Mouse (Mus musculus): ENCODE data around the gene Smyd5. TPM values are rescaled to one million over a fixed set of nuclear protein-coding genes. Genes with fewer than 3 reads are reported as not detected.
A peak's percentile ranks its signal among the peaks of the same experiment; 100 is the strongest.

The Smyd5 gene
- polyA plus RNA-seq, 1 experiment from 2014 or later, result 31.6 TPM

GRCm38 (mm10) chr6:85419150-85419549 is 12.6 kb upstream of the Smyd5 start:
- Histone ChIP-seq H3K9me3 (replicated peaks) (no peaks in the 10 kb centered on the region), H3K4me3 (replicated peaks) (no peak overlapping the region), H3K36me3 (no peaks in the 10 kb centered on the region), H3K27ac (no peak overlapping the region), H3K4me1 (replicated peaks) (no peaks in the 10 kb centered on the region), H3K4me2 (no peak overlapping the region), H3K9ac (no peak overlapping the region), H3K27me3 (peaks cover 48% of the 10 kb centered on the region)
- DNase-seq (no peak), ATAC-seq (ENCODE audit: low read depth) (no peak)
- WGBS (ENCODE audit: insufficient replicate concordance), result 63% methylated on average over 2 of the region's 2 CpGs

- no peak within 1 kb of the TSS for H3K9ac ChIP-seq
- DNase-seq (no peak), ATAC-seq (ENCODE audit: low read depth) (no peak)
- H3K27ac ChIP-seq, result no peak within 1 kb of the TSS
- no peaks in the 10 kb centered on the region for H3K36me3 ChIP-seq
- no peak within 1 kb of the TSS for H3K4me3 ChIP-seq (replicated peaks)
- no peaks in the 10 kb centered on the region for H3K9me3 ChIP-seq (replicated peaks)
- WGBS (ENCODE audit: insufficient replicate concordance), result 22% methylated on average over 28 of the region's 28 CpGs
- no peaks in the 10 kb centered on the region for H3K4me1 ChIP-seq (replicated peaks)
- H3K27me3 ChIP-seq, result peaks cover 60% of the 10 kb centered on the region
- no peak within 1 kb of the TSS for H3K4me2 ChIP-seq
Observed at GRCm38 (mm10) chr6:85423836-85424379, 7.9 kb upstream of the Smyd5 start, which contains the start of gene Noto. TSS of gene Noto (plus strand) at chr6:85423886.

- H3K27ac ChIP-seq, result peak overlapping the region; percentile 16; the same call in 1 of the 2 replicates
- ATAC-seq (ENCODE audit: low read depth) (peak; percentile 32; the same call in 1 of the 2 replicates), DNase-seq (no peak)
- H3K9ac ChIP-seq, result peak overlapping the region; percentile 79
- WGBS (ENCODE audit: insufficient replicate concordance), result 44% methylated on average over 8 of the region's 8 CpGs
- no peaks in the 10 kb centered on the region for H3K9me3 ChIP-seq (replicated peaks)
- H3K27me3 ChIP-seq, result peaks cover 22% of the 10 kb centered on the region
- peak overlapping the region; percentile 92 for H3K4me2 ChIP-seq
- no peaks in the 10 kb centered on the region for H3K36me3 ChIP-seq
- peak overlapping the region; percentile 83 for H3K4me3 ChIP-seq (replicated peaks)
- peaks cover 31% of the 10 kb centered on the region for H3K4me1 ChIP-seq (replicated peaks)
Observed at GRCm38 (mm10) chr6:85431274-85431841, 431 bp upstream of the Smyd5 start.

- peaks cover 31% of the 10 kb centered on the region for H3K4me1 ChIP-seq (replicated peaks)
- WGBS (ENCODE audit: insufficient replicate concordance), result 49% methylated on average over 5 of the region's 5 CpGs
- H3K4me2 ChIP-seq, result peak overlapping the region; percentile 92; the same call in 1 of the 2 replicates
- peaks cover 5% of the 10 kb centered on the region; the same call in 1 of the 2 replicates for H3K27me3 ChIP-seq
- 0 out of 2 replicates have a peak overlapping the region, but pooled peaks have one; percentile 25 for H3K27ac ChIP-seq
- no peak overlapping the region; the same call in 1 of the 2 replicates for H3K9ac ChIP-seq
- peaks cover 12% of the 10 kb centered on the region for H3K36me3 ChIP-seq
- no peaks in the 10 kb centered on the region for H3K9me3 ChIP-seq (replicated peaks)
- H3K4me3 ChIP-seq (replicated peaks), result no peak overlapping the region
- ATAC-seq (ENCODE audit: low read depth), result no peak
- no peak for DNase-seq
Observed at GRCm38 (mm10) chr6:85433865-85434264, 2.1 kb downstream of the Smyd5 start.

GRCm38 (mm10) chr6:85436204-85436603 is 4.4 kb downstream of the Smyd5 start:
- Histone ChIP-seq H3K4me3 (replicated peaks) (no peak overlapping the region), H3K27me3 (no peaks in the 10 kb centered on the region), H3K4me2 (no peak overlapping the region), H3K9ac (no peak overlapping the region), H3K4me1 (replicated peaks) (peaks cover 31% of the 10 kb centered on the region), H3K27ac (no peak overlapping the region), H3K9me3 (replicated peaks) (no peaks in the 10 kb centered on the region), H3K36me3 (peaks cover 35% of the 10 kb centered on the region)
- no peak for DNase-seq
- no peak for ATAC-seq (ENCODE audit: low read depth)
- 59% methylated on average over 1 of the region's 1 CpGs for WGBS (ENCODE audit: insufficient replicate concordance)

- Histone ChIP-seq H3K4me1 (replicated peaks) (peaks cover 27% of the 10 kb centered on the region), H3K27ac (no peak overlapping the region), H3K4me2 (no peak overlapping the region), H3K9ac (no peak overlapping the region), H3K9me3 (replicated peaks) (no peaks in the 10 kb centered on the region), H3K27me3 (no peaks in the 10 kb centered on the region), H3K36me3 (peaks cover 40% of the 10 kb centered on the region), H3K4me3 (replicated peaks) (no peak overlapping the region)
- no peak for ATAC-seq (ENCODE audit: low read depth)
- 80% methylated on average over 5 of the region's 6 CpGs for WGBS (ENCODE audit: insufficient replicate concordance)
- no peak for DNase-seq
Observed at GRCm38 (mm10) chr6:85436631-85437030, 4.8 kb downstream of the Smyd5 start.

- Histone ChIP-seq H3K9ac (no peak overlapping the region), H3K4me2 (no peak overlapping the region), H3K36me3 (peaks cover 83% of the 10 kb centered on the region), H3K9me3 (replicated peaks) (no peaks in the 10 kb centered on the region), H3K4me1 (replicated peaks) (no peaks in the 10 kb centered on the region), H3K27me3 (no peaks in the 10 kb centered on the region), H3K4me3 (replicated peaks) (no peak overlapping the region), H3K27ac (no peak overlapping the region)
- 74% methylated on average over 4 of the region's 4 CpGs for WGBS (ENCODE audit: insufficient replicate concordance)
- ATAC-seq (ENCODE audit: low read depth), result no peak
- no peak for DNase-seq
Observed at GRCm38 (mm10) chr6:85441142-85441541, 9.4 kb downstream of the Smyd5 start.

GRCm38 (mm10) chr6:85443488-85444233 is 11.9 kb downstream of the Smyd5 start:
- H3K4me2 ChIP-seq, result no peak overlapping the region
- no peaks in the 10 kb centered on the region for H3K27me3 ChIP-seq
- H3K4me3 ChIP-seq (replicated peaks), result no peak overlapping the region
- no peak overlapping the region for H3K9ac ChIP-seq
- ATAC-seq (ENCODE audit: low read depth), result no peak
- no peaks in the 10 kb centered on the region for H3K9me3 ChIP-seq (replicated peaks)
- H3K36me3 ChIP-seq, result peaks cover 90% of the 10 kb centered on the region
- no peak for DNase-seq
- no peak overlapping the region for H3K27ac ChIP-seq
- H3K4me1 ChIP-seq (replicated peaks), result no peaks in the 10 kb centered on the region
- WGBS (ENCODE audit: insufficient replicate concordance), result 75% methylated on average over 3 of the region's 3 CpGs

GRCm38 (mm10) chr6:85444266-85444965 is 12.6 kb downstream of the Smyd5 start:
- no peak for DNase-seq
- H3K36me3 ChIP-seq, result peaks cover 85% of the 10 kb centered on the region
- ATAC-seq (ENCODE audit: low read depth), result no peak
- H3K27me3 ChIP-seq, result no peaks in the 10 kb centered on the region
- H3K9me3 ChIP-seq (replicated peaks), result no peaks in the 10 kb centered on the region
- H3K4me1 ChIP-seq (replicated peaks), result 0 out of 2 replicates have a peak, but pooled peaks cover under 1% of the 10 kb centered on the region
- no peak overlapping the region for H3K27ac ChIP-seq
- H3K4me2 ChIP-seq, result no peak overlapping the region
- 75% methylated on average over 8 of the region's 8 CpGs for WGBS (ENCODE audit: insufficient replicate concordance)
- H3K4me3 ChIP-seq (replicated peaks), result no peak overlapping the region
- no peak overlapping the region for H3K9ac ChIP-seq

- H3K27me3 ChIP-seq, result no peaks in the 10 kb centered on the region
- H3K9me3 ChIP-seq (replicated peaks), result no peaks in the 10 kb centered on the region
- no peak overlapping the region for H3K4me3 ChIP-seq (replicated peaks)
- ATAC-seq (ENCODE audit: low read depth) (no peak), DNase-seq (no peak)
- 80% methylated on average over 5 of the region's 5 CpGs for WGBS (ENCODE audit: insufficient replicate concordance)
- H3K9ac ChIP-seq, result no peak overlapping the region
- no peak overlapping the region for H3K27ac ChIP-seq
- H3K36me3 ChIP-seq, result peaks cover 76% of the 10 kb centered on the region
- peaks cover 9% of the 10 kb centered on the region for H3K4me1 ChIP-seq (replicated peaks)
- no peak overlapping the region for H3K4me2 ChIP-seq
Observed at GRCm38 (mm10) chr6:85445286-85445685, 13.5 kb downstream of the Smyd5 start.

GRCm38 (mm10) chr6:85447351-85447750 is 15.6 kb downstream of the Smyd5 start:
- DNase-seq, result no peak
- Histone ChIP-seq H3K9me3 (replicated peaks) (no peaks in the 10 kb centered on the region), H3K36me3 (peaks cover 56% of the 10 kb centered on the region), H3K4me3 (replicated peaks) (no peak overlapping the region), H3K27me3 (no peaks in the 10 kb centered on the region), H3K27ac (no peak overlapping the region), H3K9ac (no peak overlapping the region), H3K4me1 (replicated peaks) (peaks cover 15% of the 10 kb centered on the region), H3K4me2 (no peak overlapping the region)
- WGBS (ENCODE audit: insufficient replicate concordance), result 79% methylated on average over 6 of the region's 6 CpGs
- ATAC-seq (ENCODE audit: low read depth), result no peak
